Mouse (Mus musculus) kidney, embryonic 14.5 days (tissue): ENCODE measurements around the gene Cdkn1b. TPM values are rescaled to one million over a fixed set of nuclear protein-coding genes. Genes with fewer than 3 reads are reported as not detected.

Source experiments
- ATAC-seq: fragments of 200-750 bp; cut with Nextera tagmentation; 2 replicates; pipeline ENCODE4 v1.8.0; 2017; ENCODE audit warnings: moderate number of reproducible peaks, mild to moderate bottlenecking, moderate TSS enrichment, moderate library complexity; ENCODE audit not compliant: low FRiP score, low TSS enrichment
- H3K27ac ChIP-seq: fragments of 300-500 bp; sonication (generic); 2 replicates; pipeline ENCODE4 v1.5.1; 2014; ENCODE audit warnings: low read depth, mild to moderate bottlenecking, low read length, moderate library complexity, mixed read lengths
- H3K27me3 ChIP-seq: fragments of 300-500 bp; sonication (generic); 2 replicates; pipeline ENCODE4 v1.6.1; 2014; ENCODE audit warnings: mild to moderate bottlenecking, low read length; ENCODE audit not compliant: control insufficient read depth, insufficient read depth
- H3K36me3 ChIP-seq: fragments of 300-500 bp; sonication (generic); 2 replicates; pipeline ENCODE4 v1.6.1; 2014; ENCODE audit warnings: low read length, mixed read lengths; ENCODE audit not compliant: control insufficient read depth, insufficient read depth
- H3K4me1 ChIP-seq: fragments of 300-500 bp; sonication (generic); 2 replicates; pipeline ENCODE4 v1.6.1; 2014; ENCODE audit warnings: low read length, mixed read lengths; ENCODE audit not compliant: control insufficient read depth, insufficient read depth
- H3K4me2 ChIP-seq: fragments of 300-500 bp; sonication (generic); replicated peaks from 2 replicates; pipeline ENCODE4 v1.6.1; 2014; ENCODE audit warnings: low read depth, mild to moderate bottlenecking, low read length
- H3K4me3 ChIP-seq: fragments of 300-500 bp; sonication (generic); 2 replicates; pipeline ENCODE4 v1.5.1; 2014; ENCODE audit warnings: mild to moderate bottlenecking, low read length
- H3K9ac ChIP-seq: fragments of 300-500 bp; sonication (generic); 2 replicates; pipeline ENCODE4 v1.6.1; 2014; ENCODE audit warnings: low read depth, mild to moderate bottlenecking, low read length, moderate library complexity
- H3K9me3 ChIP-seq: fragments of 300-500 bp; sonication (generic); 2 replicates; pipeline ENCODE4 v1.6.1; 2016; ENCODE audit warnings: low read length; ENCODE audit not compliant: control insufficient read depth
- WGBS: fragments of 180-500 bp; shearing (Covaris S2); extraction: QIAGEN DNeasy Blood & Tissue Kit; methylation state at CpG from one replicate; pipeline ENCODE4 v1.1.7; 2014; 5-methylcytosine and 5-hydroxymethylcytosine counted together
- polyA plus RNA-seq: library from polyadenylated mRNA; unstranded; fragments of >200 nt; fragmentation: Nextera tagmentation; extraction: Ambion mirVana; gene quantifications from 2 replicates; pipeline ENCODE4 v1.2.1, GENCODE M21; 2014

The Cdkn1b gene
- polyA plus RNA-seq, 1 experiment from 2014 or later: 15.3 TPM

DNA sequence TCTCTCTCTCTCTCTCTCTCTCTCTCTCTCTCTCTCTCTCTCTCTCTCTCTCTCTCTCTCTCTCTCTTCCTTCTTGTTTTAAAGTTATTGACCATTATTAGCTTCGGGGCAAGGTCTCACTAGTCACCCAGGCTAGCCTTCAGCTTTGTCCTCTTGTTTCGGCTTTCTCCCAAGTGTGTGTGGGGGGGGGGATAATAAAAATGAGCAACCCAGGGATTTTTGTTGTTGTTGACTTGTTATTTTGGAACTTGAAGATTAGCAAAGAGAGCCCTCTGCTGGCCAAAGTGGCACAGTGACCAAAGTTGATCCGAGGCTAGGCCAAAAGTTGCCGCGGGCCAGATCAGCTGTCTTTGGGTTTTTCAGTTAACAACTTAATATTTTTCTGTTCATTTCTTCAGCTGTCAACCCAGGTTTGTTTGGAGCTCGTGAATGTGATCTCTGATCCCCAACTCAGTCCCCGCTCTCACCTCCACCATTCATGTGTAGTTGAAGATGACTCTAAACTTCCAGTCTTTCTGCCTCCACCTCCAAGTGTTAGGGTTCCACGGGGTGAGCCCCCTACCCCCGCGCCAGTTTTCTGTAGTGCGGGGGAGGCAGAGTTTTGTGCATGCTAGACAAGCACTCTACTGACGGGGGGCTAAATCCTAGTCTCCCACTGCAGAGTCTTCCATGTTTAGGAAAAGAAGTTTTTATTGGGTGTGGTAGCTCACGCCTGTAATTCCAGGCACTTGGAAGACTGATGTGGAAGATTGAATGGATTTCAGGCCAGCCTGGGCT, 27.3 kb downstream of the Cdkn1b start:
- no peaks in the 10 kb centered on the region for H3K9me3 ChIP-seq
- 0 out of 2 replicates have a peak, but pooled peaks cover 7% of the 10 kb centered on the region for H3K4me1 ChIP-seq
- H3K36me3 ChIP-seq: peaks cover 3% of the 10 kb centered on the region; the same call in 1 of the 2 replicates
- H3K4me2 ChIP-seq: no peak overlapping the region
- H3K27ac ChIP-seq: no peak overlapping the region
- no peak overlapping the region for H3K9ac ChIP-seq
- no peak overlapping the region for H3K4me3 ChIP-seq
- 41% methylated on average over 13 of the region's 13 CpGs for WGBS
- no peak for ATAC-seq
- no peaks in the 10 kb centered on the region for H3K27me3 ChIP-seq

- H3K36me3 ChIP-seq: peaks cover 3% of the 10 kb centered on the region; the same call in 1 of the 2 replicates
- H3K9ac ChIP-seq: no peak overlapping the region
- ATAC-seq: no peak
- H3K4me3 ChIP-seq: no peak overlapping the region
- H3K27ac ChIP-seq: no peak overlapping the region
- H3K4me1 ChIP-seq: 0 out of 2 replicates have a peak, but pooled peaks cover 3% of the 10 kb centered on the region
- H3K27me3 ChIP-seq: no peaks in the 10 kb centered on the region
- 74% methylated on average over 11 of the region's 11 CpGs for WGBS
- H3K4me2 ChIP-seq: no peak overlapping the region
- no peaks in the 10 kb centered on the region for H3K9me3 ChIP-seq
These were observed 28.4 kb downstream of the Cdkn1b start for GRCm38 (mm10) chr6:134948522-134949061.

DNA sequence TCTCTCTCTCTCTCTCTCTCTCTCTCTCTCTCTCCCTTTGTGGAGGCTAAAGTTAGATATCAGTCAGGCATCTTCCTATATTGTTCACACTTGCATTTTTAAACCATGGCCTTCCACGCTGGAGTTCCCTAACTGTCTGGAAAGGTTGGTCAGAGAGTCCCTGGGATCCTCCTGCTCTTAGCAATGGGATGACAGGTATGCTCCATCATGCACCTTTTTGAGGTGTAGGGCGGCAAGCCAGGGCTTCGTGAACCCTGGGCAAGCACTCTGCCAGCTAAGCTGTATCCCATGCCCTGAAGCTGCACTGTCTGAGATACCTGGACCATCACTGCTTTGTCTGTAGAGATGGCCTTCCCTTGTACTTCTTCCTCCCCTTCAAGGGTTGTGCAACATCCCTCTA, 29.0 kb downstream of the Cdkn1b start:
- no peak for ATAC-seq
- Histone ChIP-seq H3K9ac (no peak overlapping the region), H3K4me2 (no peak overlapping the region), H3K9me3 (no peaks in the 10 kb centered on the region), H3K4me1 (no peaks in the 10 kb centered on the region), H3K27me3 (no peaks in the 10 kb centered on the region), H3K36me3 (peaks cover 3% of the 10 kb centered on the region; the same call in 1 of the 2 replicates), H3K4me3 (no peak overlapping the region), H3K27ac (no peak overlapping the region)
- WGBS: 90% methylated on average over 3 of the region's 3 CpGs

DNA sequence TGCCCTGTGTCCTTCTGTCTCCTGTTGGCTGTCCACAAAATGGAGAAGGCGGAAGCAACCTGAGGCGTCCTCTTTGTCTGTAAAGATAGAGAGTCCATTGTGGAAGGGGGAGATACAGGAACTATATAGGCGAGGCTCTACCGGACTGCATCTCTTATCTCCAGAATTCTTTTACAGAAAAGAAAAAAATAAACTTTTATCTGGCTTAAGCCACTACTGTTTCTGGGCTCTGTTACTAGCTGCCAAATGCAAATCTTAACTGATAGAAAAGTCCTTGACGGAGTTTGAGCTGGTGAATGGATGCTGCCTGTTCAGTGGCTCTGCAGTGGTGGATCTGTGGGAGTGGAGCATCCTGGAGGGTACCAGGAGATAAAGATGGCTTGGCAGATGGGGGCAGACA, 31.2 kb downstream of the Cdkn1b start:
- no peak overlapping the region for H3K4me3 ChIP-seq
- H3K27me3 ChIP-seq: no peaks in the 10 kb centered on the region
- H3K9me3 ChIP-seq: no peaks in the 10 kb centered on the region
- no peak overlapping the region for H3K4me2 ChIP-seq
- 94% methylated on average over 5 of the region's 5 CpGs for WGBS
- H3K4me1 ChIP-seq: no peaks in the 10 kb centered on the region
- ATAC-seq: no peak
- H3K27ac ChIP-seq: no peak overlapping the region
- H3K9ac ChIP-seq: no peak overlapping the region
- H3K36me3 ChIP-seq: peaks cover 3% of the 10 kb centered on the region; the same call in 1 of the 2 replicates

DNA sequence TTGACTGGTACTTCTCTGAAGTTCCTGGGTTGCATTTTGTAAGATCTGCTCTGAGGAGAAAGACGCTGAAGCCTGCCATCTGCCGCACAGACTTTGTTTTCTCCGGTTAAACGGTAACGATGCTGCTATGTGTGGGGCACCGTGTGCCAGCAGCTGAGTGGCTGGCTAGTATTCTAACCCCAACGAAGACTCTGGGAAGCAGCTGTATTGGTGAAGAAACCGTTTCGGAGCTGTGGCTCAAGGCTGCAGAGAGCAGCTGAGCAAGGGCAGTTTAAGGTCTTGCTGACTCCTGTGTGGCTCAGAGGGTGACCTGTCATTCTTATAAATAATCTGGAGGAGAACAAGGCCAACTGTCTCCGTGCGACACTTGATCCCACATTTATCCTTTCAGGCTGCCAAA, 33.8 kb downstream of the Cdkn1b start:
- Histone ChIP-seq H3K36me3 (peaks cover 3% of the 10 kb centered on the region; the same call in 1 of the 2 replicates), H3K4me3 (no peak overlapping the region), H3K27ac (0 out of 2 replicates have a peak overlapping the region, but pooled peaks have one; percentile 9), H3K27me3 (no peaks in the 10 kb centered on the region), H3K9me3 (no peaks in the 10 kb centered on the region), H3K4me2 (no peak overlapping the region), H3K4me1 (no peaks in the 10 kb centered on the region), H3K9ac (no peak overlapping the region)
- WGBS: 43% methylated on average over 11 of the region's 11 CpGs
- peak; percentile 41; the same call in 1 of the 2 replicates for ATAC-seq

- no peak overlapping the region for H3K9ac ChIP-seq
- no peak overlapping the region for H3K27ac ChIP-seq
- H3K4me3 ChIP-seq: no peak overlapping the region
- H3K9me3 ChIP-seq: no peaks in the 10 kb centered on the region
- H3K4me1 ChIP-seq: peaks cover 2% of the 10 kb centered on the region; the same call in 1 of the 2 replicates
- no peaks in the 10 kb centered on the region for H3K27me3 ChIP-seq
- no peak for ATAC-seq
- no peak overlapping the region for H3K4me2 ChIP-seq
- peaks cover 3% of the 10 kb centered on the region; the same call in 1 of the 2 replicates for H3K36me3 ChIP-seq
- WGBS: 79% methylated on average over 4 of the region's 4 CpGs
These were observed 36.2 kb downstream of the Cdkn1b start for GRCm38 (mm10) chr6:134956388-134956787.

GRCm38 (mm10) chr6:134961286-134961685, 41.1 kb downstream of the Cdkn1b start:
- 0 out of 2 replicates have a peak, but pooled peaks cover 3% of the 10 kb centered on the region for H3K9me3 ChIP-seq
- H3K9ac ChIP-seq: no peak overlapping the region
- no peak overlapping the region for H3K27ac ChIP-seq
- no peak overlapping the region for H3K4me3 ChIP-seq
- WGBS: 36% methylated on average over 5 of the region's 5 CpGs
- no peaks in the 10 kb centered on the region for H3K36me3 ChIP-seq
- H3K27me3 ChIP-seq: no peaks in the 10 kb centered on the region
- ATAC-seq: no peak
- no peak overlapping the region for H3K4me2 ChIP-seq
- peaks cover 6% of the 10 kb centered on the region; the same call in 1 of the 2 replicates for H3K4me1 ChIP-seq

- no peaks in the 10 kb centered on the region for H3K27me3 ChIP-seq
- H3K4me2 ChIP-seq: no peak overlapping the region
- no peak overlapping the region for H3K4me3 ChIP-seq
- WGBS: 61% methylated on average over 9 of the region's 9 CpGs
- H3K27ac ChIP-seq: no peak overlapping the region
- no peaks in the 10 kb centered on the region for H3K36me3 ChIP-seq
- H3K4me1 ChIP-seq: peaks cover 6% of the 10 kb centered on the region; the same call in 1 of the 2 replicates
- H3K9ac ChIP-seq: no peak overlapping the region
- 0 out of 2 replicates have a peak, but pooled peaks cover 3% of the 10 kb centered on the region for H3K9me3 ChIP-seq
- no peak for ATAC-seq
These were observed 41.8 kb downstream of the Cdkn1b start for GRCm38 (mm10) chr6:134961858-134962517.
